Mouse (Mus musculus) heart, adult 11 months (tissue): Measurements from ENCODE around the gene Pde3a.
A peak's percentile ranks its signal among the peaks of the same experiment; 100 is the strongest.

ENCODE experiments used
- DNase-seq: peaks from one replicate; pipeline ENCODE4 v3.0.0; 2022

Gene Pde3a

DNA sequence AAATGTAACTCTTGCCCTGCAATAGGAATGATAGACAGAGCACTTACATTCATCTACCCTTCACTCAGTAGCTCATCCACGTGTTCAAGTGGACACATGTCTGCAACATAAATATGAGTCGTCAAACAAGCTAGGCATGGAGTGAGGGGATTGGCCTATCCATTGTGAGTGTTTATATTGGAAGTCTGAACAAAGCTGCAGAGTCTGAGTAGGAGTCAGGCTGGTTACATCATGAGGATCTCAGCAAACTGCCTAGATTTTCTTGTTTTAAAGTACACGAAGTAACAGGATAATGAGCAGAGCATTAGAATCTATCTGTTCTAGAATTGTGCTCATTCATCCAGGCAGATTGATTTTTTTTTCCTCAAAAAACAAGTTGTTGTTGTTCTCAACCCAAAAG lies 252.1 kb downstream of the Pde3a start:
- peak; percentile 19 for DNase-seq

DNA sequence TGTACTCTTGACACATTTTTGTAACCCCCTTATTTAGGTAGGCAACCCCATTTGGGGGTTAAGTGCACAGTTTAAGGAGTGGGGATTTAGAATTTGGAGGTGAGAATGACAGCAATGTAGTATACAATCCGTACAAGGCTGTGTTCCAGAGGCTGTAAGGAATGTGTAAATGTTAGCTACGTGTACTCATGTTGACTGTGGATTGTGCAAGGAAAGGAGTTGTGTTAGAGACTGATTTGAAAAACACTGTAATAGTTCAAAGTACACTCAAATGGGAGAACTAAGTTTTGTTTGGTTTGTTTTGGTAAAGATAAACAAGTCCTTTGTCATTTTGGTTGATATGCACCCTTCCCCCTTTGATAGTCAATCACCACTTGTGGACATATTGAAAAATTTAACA lies 273.5 kb downstream of the Pde3a start:
- no peak for DNase-seq

DNA sequence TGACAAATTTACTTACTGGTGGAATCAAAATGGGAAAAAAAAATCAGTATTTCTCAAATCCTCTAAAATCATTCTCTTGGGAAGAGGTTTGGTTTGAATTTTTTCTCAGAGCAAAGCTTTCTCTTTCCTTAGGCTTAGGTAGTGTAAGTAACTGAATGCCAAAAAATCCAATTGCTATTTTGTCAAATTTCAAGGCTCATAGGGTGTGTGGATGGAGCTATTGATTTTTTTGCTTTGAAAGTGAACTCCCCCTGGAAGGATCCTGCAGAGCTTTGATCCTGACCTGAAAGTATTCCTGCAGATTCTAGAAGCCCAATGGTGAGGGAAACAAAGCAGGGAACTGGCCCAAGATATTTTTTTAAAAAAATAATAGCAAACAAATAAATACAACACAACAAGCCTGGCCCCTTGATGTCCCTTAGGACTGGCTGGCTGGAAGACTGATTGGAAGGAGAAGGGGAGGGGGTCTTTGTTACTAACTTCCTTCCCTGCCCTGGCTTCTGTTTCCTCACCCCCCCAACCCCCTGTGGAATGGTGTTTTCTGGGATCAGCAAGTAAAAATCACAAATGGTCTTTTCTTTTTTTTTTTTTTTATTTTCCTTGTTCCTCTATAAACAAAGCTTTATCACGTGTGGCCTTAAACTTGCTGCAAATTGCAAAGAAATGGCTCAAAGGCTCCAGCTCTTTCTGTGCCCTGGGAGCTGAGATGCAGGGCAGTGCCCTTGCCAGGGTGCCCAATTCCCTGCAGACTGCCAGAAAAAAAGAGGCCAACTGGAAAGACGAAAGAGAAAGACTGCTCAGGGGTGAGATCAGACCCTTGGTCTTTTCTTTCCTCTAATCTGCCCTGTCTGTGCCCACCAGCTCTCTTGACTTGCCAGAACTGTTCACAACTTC lies 274.9 kb downstream of the Pde3a start, which contains the start of gene Slco1c1:
Gene Slco1c1, plus strand, starts transcription at position 622 of the 894 bp plus-strand sequence.
- DNase-seq = peak; percentile 71

DNA sequence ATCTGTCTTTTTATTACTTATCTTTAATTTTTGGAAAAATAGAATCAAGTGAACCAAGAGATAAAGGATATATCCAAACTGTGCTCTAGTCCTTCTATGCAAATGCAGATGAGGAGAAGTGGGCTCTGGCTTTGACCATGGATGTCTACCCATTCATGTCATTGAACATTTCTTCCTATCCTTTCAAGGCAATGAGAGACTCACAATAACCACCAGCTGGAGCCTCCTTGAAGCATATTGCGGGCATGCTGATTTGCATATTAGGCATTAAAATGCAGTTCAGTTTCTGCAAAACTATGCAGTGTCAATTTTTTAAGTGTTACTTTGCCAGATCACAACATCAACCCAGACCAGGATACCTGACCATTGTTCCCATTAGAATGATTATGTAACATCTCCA lies 276.7 kb downstream of the Pde3a start:
- DNase-seq = no peak

DNA sequence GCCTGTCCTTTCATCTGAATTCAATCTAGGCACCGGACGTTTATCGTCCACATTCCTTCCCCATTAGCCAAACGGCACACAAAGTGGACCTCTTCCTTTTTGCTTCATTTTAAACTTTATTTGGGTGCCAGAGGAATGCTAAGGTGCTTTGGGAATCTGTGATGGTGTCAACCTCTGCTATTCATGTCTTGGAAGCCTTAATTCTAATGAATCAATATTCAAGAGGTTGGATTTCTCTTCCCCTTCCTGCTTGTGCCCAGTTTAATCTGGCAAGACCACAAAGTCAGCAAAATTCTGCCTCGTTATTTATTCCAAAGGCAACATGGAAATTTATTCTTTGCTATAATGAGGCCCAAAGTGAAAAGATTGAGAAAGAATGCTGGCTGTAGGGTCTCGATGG lies 281.8 kb downstream of the Pde3a start:
- no peak for DNase-seq

DNA sequence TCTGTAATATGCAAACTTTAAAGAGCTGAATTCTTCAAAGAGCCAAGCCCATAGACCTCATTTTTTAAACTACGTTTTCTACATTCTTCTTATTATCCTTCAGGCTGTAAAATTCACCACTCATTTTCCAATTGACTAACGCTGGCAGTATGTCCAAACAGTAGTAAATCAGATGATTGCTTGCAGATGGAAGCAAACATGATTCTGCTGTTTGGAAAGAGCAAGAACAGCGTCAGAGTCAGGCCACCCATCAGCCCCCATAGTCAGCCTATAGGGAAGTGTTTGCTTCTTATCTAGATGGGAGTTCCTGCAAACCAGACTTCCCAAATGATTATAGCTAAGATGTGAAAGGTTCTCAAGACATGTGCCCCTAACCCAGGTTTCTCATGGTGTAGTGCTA lies 288.2 kb downstream of the Pde3a start:
- no peak for DNase-seq

DNA sequence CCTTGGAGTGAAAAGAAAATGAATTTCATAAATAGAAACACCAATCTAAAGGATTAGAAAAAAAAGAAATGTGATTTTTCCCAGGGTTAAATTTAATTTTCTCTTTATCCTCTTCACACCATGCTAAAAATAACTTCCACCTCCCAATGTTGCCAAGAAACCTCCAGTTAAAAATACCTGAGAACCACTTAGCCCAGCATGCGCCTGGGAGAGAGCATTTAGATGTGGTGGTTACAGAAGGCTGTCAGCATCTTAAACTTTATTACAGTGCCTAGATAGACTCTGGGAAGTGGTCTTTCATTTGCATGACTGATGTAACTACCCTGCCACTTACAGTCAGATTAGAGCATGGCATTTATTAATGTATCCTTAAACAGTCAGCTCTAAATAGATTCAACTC lies 292.1 kb downstream of the Pde3a start:
- DNase-seq = peak; percentile 92

DNA sequence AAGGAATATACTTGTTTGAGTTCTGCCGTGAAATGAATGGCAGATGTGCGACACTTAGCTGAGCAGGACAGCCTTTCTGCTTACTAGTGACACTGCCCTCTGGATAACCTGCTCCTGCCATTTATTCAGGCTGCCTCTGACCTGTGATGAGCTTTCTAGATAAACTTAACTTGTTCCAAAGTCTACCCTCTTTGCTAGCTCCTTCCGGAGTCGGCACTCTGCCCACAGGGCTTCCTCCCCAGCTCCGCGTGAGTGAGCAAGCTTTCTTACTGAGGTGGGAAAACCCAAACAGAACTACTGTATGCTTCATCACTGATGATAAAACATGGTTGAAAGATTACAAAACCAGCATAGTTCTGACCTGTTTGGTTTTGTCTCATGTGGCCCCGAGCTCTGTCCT lies 294.3 kb downstream of the Pde3a start:
- no peak for DNase-seq
